Mouse (Mus musculus): ENCODE results near the gene Gatad2b. TPM values are rescaled to one million over a fixed set of nuclear protein-coding genes. Genes with fewer than 3 reads are reported as not detected.

Gatad2b gene
- polyA plus RNA-seq, 1 experiment: 14.2 TPM

- H3ac ChIP-seq (ENCODE audit: control insufficient read depth, insufficient read length, low read depth): no peak overlapping the region
- no peaks in the 10 kb centered on the region for H3K27me3 ChIP-seq (ENCODE audit: control insufficient read depth, insufficient read depth, insufficient read length)
- H3K79me3 ChIP-seq (ENCODE audit: low read depth): peaks cover 32% of the 10 kb centered on the region
Observed at GRCm38 (mm10) chr3:90256731-90257530, 36.0 kb upstream of the Gatad2b start.

GRCm38 (mm10) chr3:90258521-90258920 is 34.5 kb upstream of the Gatad2b start:
- H3K4me3 ChIP-seq (ENCODE audit: insufficient read depth, poor library complexity, severe bottlenecking): no peak overlapping the region
- H3K79me2 ChIP-seq (ENCODE audit: control insufficient read depth, insufficient read depth): peaks cover 42% of the 10 kb centered on the region
- TF ChIP-seq CTCF (IDR thresholded peaks at IDR 0.05; ENCODE audit: control insufficient read depth, insufficient read depth, insufficient read length): no peak
- no peak for TF ChIP-seq MAX (IDR thresholded peaks at IDR 0.05)
- TF ChIP-seq MYOG (IDR thresholded peaks at IDR 0.05; ENCODE audit: control insufficient read depth, extremely low read depth, insufficient read length): no peak
- no peak for TF ChIP-seq CEBPB (IDR thresholded peaks at IDR 0.05; ENCODE audit: low read depth)
- no peak for TF ChIP-seq MYOD1 (IDR thresholded peaks at IDR 0.05; ENCODE audit: control insufficient read depth, insufficient read length, low read depth)
- TF ChIP-seq USF1 (IDR thresholded peaks at IDR 0.05; ENCODE audit: low read depth): no peak
- TF ChIP-seq FOSL1 (IDR thresholded peaks at IDR 0.05; ENCODE audit: insufficient read depth, low read length, poor library complexity, severe bottlenecking): no peak
- no peaks in the 10 kb centered on the region for H3K27me3 ChIP-seq (ENCODE audit: control insufficient read depth, insufficient read depth, insufficient read length)
- peaks cover 32% of the 10 kb centered on the region for H3K79me3 ChIP-seq (ENCODE audit: low read depth)
- H3K36me3 ChIP-seq (ENCODE audit: control insufficient read depth, insufficient read depth): peaks cover 49% of the 10 kb centered on the region
- H3ac ChIP-seq (ENCODE audit: control insufficient read depth, insufficient read length, low read depth): no peak overlapping the region

More at GRCm38 (mm10) chr3:90256731-90257530, 36.0 kb upstream of the Gatad2b start:
- TF ChIP-seq MAX (IDR thresholded peaks at IDR 0.05) (no peak), MYOD1 (IDR thresholded peaks at IDR 0.05; ENCODE audit: control insufficient read depth, insufficient read length, low read depth) (no peak), MYOG (IDR thresholded peaks at IDR 0.05; ENCODE audit: control insufficient read depth, extremely low read depth, insufficient read length) (no peak), FOSL1 (IDR thresholded peaks at IDR 0.05; ENCODE audit: insufficient read depth, low read length, poor library complexity, severe bottlenecking) (no peak), USF1 (IDR thresholded peaks at IDR 0.05; ENCODE audit: low read depth) (no peak), CEBPB (IDR thresholded peaks at IDR 0.05; ENCODE audit: low read depth) (no peak), CTCF (IDR thresholded peaks at IDR 0.05; ENCODE audit: control insufficient read depth, insufficient read depth, insufficient read length) (no peak)
- peaks cover 42% of the 10 kb centered on the region for H3K79me2 ChIP-seq (ENCODE audit: control insufficient read depth, insufficient read depth)
- H3K4me3 ChIP-seq (ENCODE audit: insufficient read depth, poor library complexity, severe bottlenecking): no peak overlapping the region
- peaks cover 44% of the 10 kb centered on the region for H3K36me3 ChIP-seq (ENCODE audit: control insufficient read depth, insufficient read depth)

GRCm38 (mm10) chr3:90263121-90263771 is 29.7 kb upstream of the Gatad2b start:
- Histone ChIP-seq H3K36me3 (ENCODE audit: control insufficient read depth, insufficient read depth) (peaks cover 33% of the 10 kb centered on the region), H3K79me3 (ENCODE audit: low read depth) (no peaks in the 10 kb centered on the region), H3K4me3 (ENCODE audit: insufficient read depth, poor library complexity, severe bottlenecking) (no peak overlapping the region), H3K79me2 (ENCODE audit: control insufficient read depth, insufficient read depth) (peaks cover 1% of the 10 kb centered on the region), H3ac (ENCODE audit: control insufficient read depth, insufficient read length, low read depth) (no peak overlapping the region), H3K27me3 (ENCODE audit: control insufficient read depth, insufficient read depth, insufficient read length) (no peaks in the 10 kb centered on the region)
- TF ChIP-seq MYOD1 (IDR thresholded peaks at IDR 0.05; ENCODE audit: control insufficient read depth, insufficient read length, low read depth) (no peak), MAX (IDR thresholded peaks at IDR 0.05) (no peak)

GRCm38 (mm10) chr3:90264687-90265033 is 28.3 kb upstream of the Gatad2b start:
- Histone ChIP-seq H3K79me3 (ENCODE audit: low read depth) (no peaks in the 10 kb centered on the region), H3K36me3 (ENCODE audit: control insufficient read depth, insufficient read depth) (peaks cover 24% of the 10 kb centered on the region), H3K4me3 (ENCODE audit: insufficient read depth, poor library complexity, severe bottlenecking) (peak overlapping the region; percentile 50), H3K79me2 (ENCODE audit: control insufficient read depth, insufficient read depth) (no peaks in the 10 kb centered on the region), H3ac (ENCODE audit: control insufficient read depth, insufficient read length, low read depth) (peak overlapping the region; percentile 8), H3K27me3 (ENCODE audit: control insufficient read depth, insufficient read depth, insufficient read length) (no peaks in the 10 kb centered on the region)
- TF ChIP-seq FOSL1 (IDR thresholded peaks at IDR 0.05; ENCODE audit: insufficient read depth, low read length, poor library complexity, severe bottlenecking) (no peak), MAX (IDR thresholded peaks at IDR 0.05) (no peak), CTCF (IDR thresholded peaks at IDR 0.05; ENCODE audit: control insufficient read depth, insufficient read depth, insufficient read length) (no peak), USF1 (IDR thresholded peaks at IDR 0.05; ENCODE audit: low read depth) (no peak), MYOG (IDR thresholded peaks at IDR 0.05; ENCODE audit: control insufficient read depth, extremely low read depth, insufficient read length) (no peak), CEBPB (IDR thresholded peaks at IDR 0.05; ENCODE audit: low read depth) (no peak), MYOD1 (IDR thresholded peaks at IDR 0.05; ENCODE audit: control insufficient read depth, insufficient read length, low read depth) (no peak)

- peaks cover 18% of the 10 kb centered on the region for H3K36me3 ChIP-seq (ENCODE audit: control insufficient read depth, insufficient read depth)
Observed at GRCm38 (mm10) chr3:90265034-90265931, 27.7 kb upstream of the Gatad2b start, which contains the start of gene Dennd4b. TSS of gene Dennd4b (plus strand) at chr3:90265185.

More at GRCm38 (mm10) chr3:90265034-90265931, 27.7 kb upstream of the Gatad2b start, which contains the start of gene Dennd4b:
- H3K79me3 ChIP-seq (ENCODE audit: low read depth): no peaks in the 10 kb centered on the region
- H3ac ChIP-seq (ENCODE audit: control insufficient read depth, insufficient read length, low read depth): peak within 1 kb of the TSS; percentile 78
- no peaks in the 10 kb centered on the region for H3K79me2 ChIP-seq (ENCODE audit: control insufficient read depth, insufficient read depth)
- no peaks in the 10 kb centered on the region for H3K27me3 ChIP-seq (ENCODE audit: control insufficient read depth, insufficient read depth, insufficient read length)
- TF ChIP-seq MYOG (IDR thresholded peaks at IDR 0.05; ENCODE audit: control insufficient read depth, extremely low read depth, insufficient read length): no peak
- no peak for TF ChIP-seq USF1 (IDR thresholded peaks at IDR 0.05; ENCODE audit: low read depth)
- peak; percentile 52 for TF ChIP-seq MAX (IDR thresholded peaks at IDR 0.05)
- TF ChIP-seq CEBPB (IDR thresholded peaks at IDR 0.05; ENCODE audit: low read depth): no peak
- TF ChIP-seq CTCF (IDR thresholded peaks at IDR 0.05; ENCODE audit: control insufficient read depth, insufficient read depth, insufficient read length): peak; percentile 95
- TF ChIP-seq FOSL1 (IDR thresholded peaks at IDR 0.05; ENCODE audit: insufficient read depth, low read length, poor library complexity, severe bottlenecking): no peak
- TF ChIP-seq MYOD1 (IDR thresholded peaks at IDR 0.05; ENCODE audit: control insufficient read depth, insufficient read length, low read depth): no peak
- H3K4me3 ChIP-seq (ENCODE audit: insufficient read depth, poor library complexity, severe bottlenecking): peak within 1 kb of the TSS; percentile 50

Measured in C2C12 (cell line).